Mouse (Mus musculus) ES-CJ7 (cell line): Measurements from ENCODE around the gene Rgs13.
A peak's percentile ranks its signal among the peaks of the same experiment; 100 is the strongest.

Source experiments
- DNase-seq: peaks from one replicate; pipeline ENCODE4 v3.0.0; 2011; ENCODE audit warnings: low read depth, low spot score

Gene Rgs13

DNA sequence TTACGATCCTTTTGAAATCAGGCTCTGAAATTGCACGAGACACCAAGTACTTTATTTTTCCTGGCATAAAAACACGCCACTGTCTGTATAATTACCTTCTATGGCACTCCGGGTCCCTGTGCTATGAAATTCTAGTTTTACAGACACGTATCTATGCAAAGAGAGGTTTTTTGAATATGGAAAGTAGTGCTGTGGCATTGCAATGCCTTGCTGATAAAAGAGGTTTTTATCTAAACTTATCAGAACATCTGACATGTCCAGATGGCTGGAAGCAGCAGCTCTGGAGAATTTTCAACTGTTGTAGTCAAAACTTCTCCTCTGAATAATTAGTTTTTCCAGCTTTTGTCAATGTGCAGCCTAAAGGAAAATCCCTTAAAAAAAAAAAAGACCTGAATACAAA lies at the start of gene Rgs13:
Gene Rgs13 (minus strand): TSS at position 207 of the 400 bp plus-strand sequence.
- no peak for DNase-seq

DNA sequence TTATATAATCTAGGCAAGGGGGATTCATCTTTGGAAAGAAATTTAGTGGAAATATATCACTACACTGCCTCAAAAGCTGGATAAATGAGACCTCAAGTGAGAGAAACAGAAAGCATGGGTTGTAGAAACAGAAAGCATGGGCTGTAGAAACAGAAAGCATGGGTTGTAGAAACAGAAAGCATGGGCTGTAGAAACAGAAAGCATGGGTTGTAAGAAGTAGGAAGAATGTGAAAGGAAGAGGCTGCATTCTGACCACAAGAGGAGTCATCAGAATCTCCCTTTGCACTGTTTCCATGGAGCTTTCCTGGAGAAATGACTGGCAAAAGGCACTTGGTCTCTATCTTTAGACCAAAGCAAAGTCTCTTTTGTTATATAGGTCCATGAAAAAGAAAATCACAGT lies 38.1 kb upstream of the Rgs13 start:
- DNase-seq: no peak

DNA sequence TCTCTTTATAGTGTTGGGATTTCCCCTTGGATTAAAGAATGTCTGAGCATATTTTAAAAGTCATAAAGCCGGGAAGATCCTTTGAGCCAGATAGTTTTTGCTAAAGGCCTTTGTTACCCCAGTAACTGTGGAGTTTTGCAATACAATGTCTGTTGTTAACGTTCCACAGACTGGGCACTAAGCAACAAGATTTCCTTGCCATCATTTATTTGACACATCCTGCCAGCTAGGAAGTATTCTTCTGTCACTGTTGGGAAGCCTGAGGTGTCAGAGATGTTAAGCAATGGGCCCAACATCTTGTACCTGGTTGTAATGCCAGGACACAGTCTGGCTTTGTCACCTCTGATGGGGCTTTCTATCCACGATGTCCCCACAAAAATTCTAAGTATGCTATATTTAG lies 33.7 kb upstream of the Rgs13 start:
- DNase-seq: no peak

DNA sequence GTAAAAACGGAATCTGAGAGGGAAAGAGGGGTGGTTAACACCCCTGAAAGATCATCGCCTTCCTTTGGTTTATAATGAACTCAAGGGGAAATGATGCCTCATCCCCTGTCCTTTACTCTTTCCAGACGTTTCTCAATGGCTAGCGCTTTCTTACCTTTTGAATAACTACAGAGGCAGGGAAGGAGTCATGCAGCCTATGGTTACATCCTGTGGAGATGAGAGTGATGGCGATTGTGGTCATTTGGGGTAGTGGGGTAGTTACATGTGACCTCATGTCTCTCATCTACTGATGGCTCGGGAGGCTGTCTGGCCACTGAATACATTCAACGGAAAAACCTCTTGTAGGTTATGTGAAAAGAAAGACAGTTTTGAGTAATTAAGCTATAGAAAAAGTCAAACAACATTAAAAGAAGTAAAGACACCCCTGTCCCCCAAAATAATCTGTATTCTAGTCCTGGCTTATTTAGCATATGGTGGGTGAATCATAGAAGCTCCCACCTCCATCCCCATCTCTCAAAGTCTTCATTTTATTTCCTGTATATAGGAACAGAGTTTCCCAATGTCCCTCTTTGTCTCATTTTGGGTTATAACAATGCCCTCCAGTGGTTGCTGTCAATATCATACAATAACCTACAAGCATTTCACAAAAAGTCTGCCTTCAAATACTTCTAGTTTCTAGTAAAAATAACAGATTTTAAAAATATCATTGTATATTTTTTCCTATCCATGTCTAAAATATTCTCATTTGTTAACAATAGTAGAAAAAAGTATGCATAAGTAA lies 29.3 kb upstream of the Rgs13 start:
- DNase-seq: no peak

DNA sequence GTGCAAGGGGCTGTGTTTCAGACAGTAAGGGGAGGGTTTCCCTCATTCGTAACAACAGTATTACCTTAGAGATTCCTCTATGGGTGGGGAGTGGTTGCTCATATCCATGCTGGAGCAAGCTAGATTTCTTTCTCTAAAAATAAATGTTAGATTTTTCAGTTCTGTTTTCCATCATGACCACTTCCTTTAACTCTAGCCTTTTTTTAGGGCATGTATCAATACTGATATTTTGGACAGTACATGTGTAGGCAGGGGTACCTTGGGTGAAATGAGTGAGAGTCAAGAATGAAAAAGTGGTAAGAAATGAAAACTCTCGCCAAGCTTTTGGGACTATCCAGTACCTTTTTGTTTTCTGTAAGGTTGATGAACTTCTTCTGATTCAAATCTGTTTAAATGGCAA lies 27.6 kb upstream of the Rgs13 start:
- DNase-seq: no peak

DNA sequence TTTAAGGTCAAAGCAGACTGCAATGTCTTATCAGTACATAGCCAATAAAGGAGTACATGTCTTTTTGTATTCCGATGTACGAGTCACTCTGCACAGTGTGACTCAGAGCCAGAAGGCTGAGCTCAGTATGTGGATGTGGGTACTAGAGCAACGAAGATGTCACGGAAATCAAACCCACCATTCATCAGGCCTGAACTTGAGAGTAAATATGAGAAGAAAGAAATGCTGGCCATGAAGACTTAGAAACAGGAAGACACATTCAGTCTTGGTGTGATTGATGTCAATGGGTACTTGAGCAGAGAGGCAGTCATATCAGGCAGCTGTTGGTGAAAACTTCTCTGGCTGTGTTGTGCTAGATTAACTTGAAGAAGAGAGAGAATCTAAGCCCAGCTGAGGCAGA lies 25.8 kb upstream of the Rgs13 start:
- DNase-seq: no peak

DNA sequence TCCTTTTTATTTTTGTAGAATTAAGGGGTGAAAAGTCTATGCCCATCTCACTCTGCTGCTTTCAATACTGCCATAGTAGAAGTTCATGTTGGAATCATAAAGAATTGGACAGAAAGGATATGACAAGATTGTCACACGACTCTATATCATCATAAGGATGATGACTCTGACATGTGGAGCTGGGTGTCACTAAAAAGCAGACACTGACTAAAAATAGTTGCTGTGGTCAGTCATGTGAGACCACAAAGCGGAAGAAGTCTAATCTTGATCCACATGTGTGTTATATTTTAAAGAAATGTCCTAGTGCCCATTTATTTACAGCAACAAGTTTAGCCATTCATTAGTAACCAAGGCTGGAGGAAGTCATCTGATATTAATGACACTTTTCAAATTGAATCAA lies 23.3 kb upstream of the Rgs13 start:
- no peak for DNase-seq

DNA sequence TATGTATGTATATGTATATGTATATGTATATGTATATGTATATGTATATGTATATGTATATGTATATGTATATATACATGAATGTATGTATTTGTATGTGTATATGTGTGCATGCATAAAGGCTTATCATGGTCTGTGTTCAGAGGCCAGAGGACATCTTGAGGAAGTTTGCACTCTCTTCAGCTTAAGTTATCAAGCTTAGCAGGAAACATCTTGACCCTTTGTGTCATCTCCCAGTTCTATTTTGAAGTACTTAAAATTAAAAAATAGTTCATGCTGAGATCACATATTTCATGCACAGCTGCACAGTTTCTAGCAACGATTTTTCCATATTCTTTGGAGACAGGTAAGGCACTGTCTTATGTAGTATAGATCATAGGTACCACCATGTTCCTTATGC lies 22.4 kb upstream of the Rgs13 start:
- no peak for DNase-seq

DNA sequence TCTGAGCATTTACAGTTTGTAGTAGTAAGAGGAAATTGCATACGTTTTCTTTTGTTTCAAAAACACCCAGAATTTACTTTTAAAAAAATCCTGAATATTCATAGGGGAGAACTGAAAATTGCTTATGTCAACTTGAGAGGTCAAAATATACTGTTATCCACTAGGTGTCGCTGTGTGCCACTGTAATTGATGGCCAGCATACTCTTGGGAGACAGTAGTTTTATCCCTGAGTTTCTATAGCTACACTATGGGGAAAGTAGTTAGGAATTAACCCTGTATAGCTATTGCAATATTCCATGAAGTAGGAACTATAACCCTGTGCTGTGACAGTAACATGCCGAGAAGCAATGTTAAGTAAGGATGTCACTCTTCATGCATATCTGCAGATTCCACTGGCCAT lies 20.5 kb upstream of the Rgs13 start:
- DNase-seq: peak; percentile 63

DNA sequence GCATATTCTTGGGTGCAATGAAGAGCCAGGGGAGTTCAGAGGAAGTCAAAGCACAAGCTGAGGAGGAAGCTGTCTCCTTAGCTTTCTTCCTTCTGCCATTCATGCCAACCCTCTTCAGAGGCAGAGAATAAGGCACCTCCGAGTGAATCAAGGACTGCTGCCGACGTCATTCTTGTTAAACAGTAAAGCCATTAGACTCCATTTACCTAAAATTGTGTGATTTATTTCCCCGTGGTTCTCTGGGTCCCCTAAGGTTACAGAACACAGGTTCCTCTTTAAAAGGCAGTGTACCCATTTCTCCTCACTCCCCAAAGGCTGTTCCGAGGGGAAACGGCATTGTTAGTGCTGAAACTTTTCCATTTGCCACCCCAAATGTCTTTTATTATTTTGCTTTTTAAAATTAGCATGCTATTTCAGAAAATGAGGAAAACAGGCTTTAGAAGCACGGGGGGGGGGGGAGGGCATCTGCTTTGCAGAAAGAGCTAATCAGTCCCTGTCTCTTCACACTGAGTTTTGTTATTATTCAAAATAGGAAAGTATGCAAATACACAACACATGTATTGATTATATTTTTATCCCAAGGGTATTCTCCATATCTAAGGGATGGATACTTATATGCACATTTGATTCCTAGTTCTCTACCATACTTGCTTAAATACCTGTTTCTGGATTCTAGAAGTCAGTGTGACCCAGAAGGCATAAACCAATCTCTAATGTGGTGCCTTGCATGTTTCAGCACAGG lies 9.7 kb upstream of the Rgs13 start:
- no peak for DNase-seq

DNA sequence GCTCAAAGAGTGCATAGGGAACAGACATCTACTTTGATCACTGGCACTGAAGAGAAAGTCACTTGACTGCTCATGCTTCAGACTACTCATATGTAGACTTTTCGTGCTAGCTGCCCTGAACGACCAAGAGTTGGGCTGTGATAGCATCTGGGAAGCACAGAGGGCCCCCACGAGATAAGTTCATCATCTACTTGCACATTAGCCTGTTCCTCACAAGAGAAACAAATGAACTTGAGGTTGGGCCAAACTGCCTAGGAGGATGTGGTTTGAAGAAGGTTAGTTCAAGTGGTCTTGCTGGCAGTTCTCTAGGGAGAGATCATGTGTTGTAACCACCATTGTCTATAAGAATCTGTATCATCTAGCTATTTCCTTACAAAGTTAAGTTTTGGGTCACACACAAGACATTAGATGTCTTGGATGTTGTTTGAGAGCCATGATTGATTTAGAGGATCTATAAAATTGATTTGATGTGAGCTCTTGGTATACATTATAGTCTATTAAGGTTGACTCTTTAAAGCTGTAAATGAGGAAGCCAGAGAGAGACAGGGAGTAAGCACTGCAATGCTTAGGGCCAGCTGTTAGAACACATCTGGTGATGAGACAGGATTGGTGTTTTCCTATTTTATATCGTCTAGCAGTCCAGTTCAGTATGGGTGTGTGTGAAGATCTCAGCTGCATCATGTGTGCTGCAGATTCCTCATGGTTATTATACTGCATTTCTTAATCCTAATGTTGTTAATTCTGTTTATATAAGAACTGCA lies 8.0 kb upstream of the Rgs13 start:
- no peak for DNase-seq

DNA sequence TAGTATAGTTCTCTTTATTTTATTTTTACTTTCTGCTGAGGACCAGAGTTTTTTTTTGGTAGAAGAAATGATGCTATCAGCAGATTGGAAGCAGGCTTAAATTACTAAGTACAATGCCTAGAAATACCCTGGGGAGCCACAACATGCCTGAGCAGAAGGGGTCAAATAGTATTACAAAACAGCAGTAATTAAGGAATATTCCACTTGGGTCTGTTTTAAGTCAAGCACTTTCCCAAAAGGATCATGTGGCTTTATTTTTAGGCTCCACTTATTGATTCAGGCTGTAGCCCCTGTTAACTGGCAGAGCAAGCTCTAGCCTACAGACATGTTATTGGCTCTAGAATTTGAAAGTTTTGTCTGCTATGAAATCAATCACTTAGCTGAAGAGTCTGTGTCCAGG lies 6.5 kb upstream of the Rgs13 start:
- DNase-seq: no peak

DNA sequence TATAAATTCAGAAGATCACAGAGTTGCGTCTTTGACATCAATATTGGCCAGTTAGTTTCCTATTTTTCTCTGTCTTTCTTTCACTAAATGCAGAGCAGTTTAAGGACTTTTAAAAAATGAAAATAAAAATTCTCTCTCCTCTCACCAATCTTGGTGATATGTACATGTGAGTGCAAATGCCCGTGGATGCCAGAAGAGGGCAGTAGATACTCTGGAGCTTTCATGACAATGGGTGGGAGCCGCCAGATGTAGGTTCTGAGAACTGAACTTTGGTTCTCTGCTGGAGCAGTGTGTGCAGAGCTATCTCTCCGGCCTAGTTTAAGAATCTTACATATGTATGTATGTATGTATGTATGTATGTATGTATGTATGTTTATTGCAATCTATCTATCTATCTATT lies 2.4 kb upstream of the Rgs13 start:
- DNase-seq: peak; percentile 49

DNA sequence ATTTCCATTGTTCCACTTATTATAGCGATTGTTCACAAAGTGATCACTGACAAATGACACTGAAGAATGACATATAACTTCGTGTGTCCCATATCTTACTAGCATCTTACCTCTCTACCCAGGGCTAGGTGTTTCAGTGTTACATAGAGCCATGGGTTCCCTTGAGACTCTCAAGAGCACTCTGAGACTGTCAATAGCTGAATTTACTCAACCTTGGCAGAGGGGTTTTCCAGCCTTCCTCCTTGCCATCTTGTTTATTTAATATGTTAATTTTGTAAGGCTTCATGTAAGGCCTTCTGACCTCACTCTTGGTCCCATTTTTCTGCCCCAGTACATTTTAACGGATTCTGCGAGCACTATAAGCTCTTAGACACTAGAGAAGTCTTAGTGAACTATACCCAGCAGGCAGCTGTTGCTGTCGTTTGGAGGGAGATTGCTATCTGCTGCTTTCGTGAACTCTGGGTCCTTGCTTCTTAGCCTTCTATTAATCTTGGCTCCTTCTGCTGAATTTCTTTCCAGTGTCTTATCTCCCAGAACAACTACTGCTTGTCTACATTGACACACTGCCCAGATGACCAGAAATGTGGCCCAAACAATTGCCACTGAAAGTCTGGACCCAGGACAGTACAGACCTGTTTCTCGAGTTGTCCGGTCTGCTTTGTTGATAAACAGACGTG lies 1.2 kb upstream of the Rgs13 start:
- DNase-seq: no peak

DNA sequence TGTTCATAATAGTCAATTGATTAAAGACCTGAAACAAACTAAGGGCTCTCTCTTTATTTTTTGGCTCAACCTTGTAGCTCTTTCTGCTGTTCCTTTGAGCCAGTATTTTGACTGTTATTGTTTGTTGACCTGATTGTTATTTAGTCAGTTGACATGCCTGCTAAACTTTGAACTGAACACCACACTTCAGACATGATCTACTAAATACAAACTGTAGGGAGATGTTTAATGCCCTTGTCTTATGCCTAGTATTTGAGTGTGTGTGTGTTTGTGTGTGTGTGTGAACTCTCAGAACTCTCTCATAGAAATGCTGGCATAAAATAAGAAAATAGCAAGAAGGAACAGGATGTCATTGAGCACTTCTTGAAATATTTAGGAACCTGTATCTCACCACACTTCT lies 448 bp upstream of the Rgs13 start:
- DNase-seq: no peak

DNA sequence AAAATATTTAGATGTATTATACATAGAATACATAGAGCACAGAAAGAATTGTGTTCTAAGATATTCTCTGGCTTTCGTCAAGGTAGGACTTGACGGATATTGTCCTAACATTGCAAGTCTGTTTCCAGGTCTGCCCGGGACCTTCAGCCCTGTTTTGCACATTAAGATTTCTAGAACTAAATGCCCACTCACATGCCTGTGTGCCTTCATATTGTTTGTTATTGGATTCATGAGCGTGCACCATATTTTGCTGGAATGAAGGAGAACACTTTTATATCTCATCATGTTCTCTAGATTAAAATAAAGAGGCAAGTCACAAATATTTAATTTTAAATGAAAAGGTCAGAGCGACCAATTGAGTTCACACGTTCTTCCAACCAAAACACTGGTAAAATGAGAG lies 2.4 kb downstream of the Rgs13 start:
- no peak for DNase-seq

DNA sequence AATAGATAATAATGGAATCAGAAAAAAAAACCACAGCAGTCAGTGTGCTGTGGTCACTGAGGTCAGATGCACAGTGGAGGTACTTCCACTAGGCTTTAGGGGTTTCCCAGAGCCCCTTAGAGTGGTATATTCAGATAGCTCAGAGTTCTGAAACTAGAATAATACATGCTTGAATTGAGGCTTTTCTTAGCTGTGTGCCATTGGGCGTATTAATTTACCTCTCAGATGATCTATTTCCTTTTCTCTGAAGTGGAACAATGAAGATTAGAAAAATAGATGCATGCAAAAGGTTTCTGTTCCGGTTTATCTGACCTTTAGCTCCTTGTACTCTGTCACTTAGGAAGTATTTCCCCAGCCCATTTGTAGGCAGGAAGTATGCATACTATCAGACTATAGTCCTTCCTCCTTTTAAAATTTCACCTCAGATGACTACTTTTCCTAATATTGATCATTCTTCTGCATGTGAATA lies 3.6 kb downstream of the Rgs13 start:
- no peak for DNase-seq

DNA sequence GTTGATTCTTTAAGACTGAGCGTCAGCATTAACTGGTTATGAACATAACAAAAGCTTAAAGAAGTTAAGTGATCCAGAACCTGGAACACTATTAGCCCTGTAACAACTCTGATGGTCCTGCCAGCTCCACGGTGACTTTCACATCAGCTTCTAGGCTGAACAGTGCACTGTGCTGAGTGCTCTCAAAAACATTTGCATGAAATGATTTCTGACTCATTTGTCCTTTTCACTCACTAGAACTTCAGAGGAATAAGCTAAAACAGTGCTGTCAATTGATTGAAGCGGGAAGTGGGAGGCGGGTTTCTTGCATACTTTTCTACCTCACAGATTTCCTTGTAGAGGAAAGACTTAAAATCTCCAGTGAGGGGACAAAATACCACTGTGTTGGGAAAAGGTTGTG lies 8.3 kb downstream of the Rgs13 start:
- DNase-seq: no peak

DNA sequence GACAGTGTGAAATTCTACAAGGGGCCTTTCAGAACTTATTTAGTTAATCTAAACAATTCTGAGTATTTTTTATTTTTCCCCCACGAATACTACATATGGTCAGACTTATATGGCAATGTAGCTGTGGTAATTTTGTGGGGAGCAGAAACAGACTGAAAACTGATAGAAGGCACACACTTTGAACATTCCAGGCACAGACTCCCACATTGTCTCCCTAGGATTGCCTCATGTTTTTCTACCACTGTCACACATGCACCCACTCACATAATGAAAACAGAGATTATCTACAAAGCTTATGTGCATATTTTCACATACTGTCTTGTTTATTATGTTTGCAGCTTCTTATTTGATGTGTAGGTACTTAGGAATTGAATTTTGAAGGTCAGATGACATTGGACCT lies 9.4 kb downstream of the Rgs13 start:
- no peak for DNase-seq

DNA sequence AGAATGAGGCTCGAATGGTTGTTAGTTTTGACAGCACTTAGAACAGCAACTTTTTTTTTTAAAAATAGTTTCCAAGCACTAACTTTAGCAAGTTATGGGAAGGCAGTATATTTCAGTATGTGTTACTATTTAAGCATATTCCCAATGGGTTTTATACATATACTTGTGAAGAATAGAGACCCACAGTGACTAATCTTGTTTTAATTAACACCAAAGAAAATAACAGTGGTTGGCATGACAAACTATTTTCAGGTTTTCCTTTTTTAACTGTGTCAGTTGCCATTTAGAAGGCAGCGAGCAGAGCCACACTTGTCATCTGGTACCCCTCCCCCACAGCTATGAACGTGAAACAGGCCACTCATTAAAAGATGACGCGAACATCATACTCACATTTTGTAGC lies 10.3 kb downstream of the Rgs13 start:
- no peak for DNase-seq

DNA sequence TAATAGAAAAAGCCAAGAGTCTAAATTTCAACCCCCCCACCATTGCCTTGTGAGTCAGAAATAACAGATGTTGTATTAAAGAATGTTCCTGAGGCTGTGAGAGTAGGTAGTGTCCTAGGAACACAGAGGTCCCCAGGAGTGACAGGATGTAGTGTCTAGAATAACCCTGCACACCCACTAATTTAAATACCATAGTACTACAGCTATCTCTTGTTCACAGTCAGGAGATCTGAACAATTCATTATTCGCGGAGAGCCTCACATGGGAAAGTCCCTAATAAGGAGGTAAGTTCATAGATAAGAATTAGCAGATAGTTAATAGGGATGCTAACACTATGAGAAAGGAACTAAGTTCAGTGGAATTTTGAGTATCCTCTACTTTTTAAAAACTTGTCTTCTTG lies 10.9 kb downstream of the Rgs13 start:
- no peak for DNase-seq

DNA sequence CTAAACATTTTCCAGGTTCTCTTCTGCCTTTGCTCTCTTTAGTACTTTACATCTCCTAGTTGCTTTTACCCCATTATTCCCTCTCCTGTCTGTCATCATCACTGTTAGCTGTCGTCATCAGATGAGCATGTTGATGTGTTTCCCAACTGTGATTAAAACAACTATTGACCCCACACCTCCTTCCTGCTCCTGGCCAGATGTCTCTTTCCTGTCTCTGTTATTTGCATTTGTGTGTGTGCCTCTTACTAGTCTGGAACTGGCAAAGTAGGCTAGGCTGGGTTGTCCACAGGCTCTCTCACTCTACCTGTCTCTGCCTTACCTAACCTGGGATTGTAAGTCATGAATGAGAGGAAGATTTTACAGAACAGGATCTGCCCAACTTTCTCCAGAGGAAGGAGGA lies 24.6 kb downstream of the Rgs13 start:
- DNase-seq: no peak
